Mouse (Mus musculus) left cerebral cortex, postnatal 36 days (tissue): ENCODE data around the gene Clnk. TPM values are rescaled to one million over a fixed set of nuclear protein-coding genes. Genes with fewer than 3 reads are reported as not detected.
"Not testable (repeated sequence)": the region's sequence is repeated elsewhere in the genome, so short reads cannot be mapped to it uniquely, and the experiment has no call there.

ENCODE experiments used
- DNase-seq, 2 experiments: peaks; one replicate each; pipeline ENCODE4 v3.0.0; 2021 to 2022; ENCODE audit warnings: low spot score in 2 of 2, mixed read lengths in 1 of 2
- intact Hi-C: fragments of 180-260 bp; cut with DNase I; formaldehyde crosslinking; loops from one replicate; pipeline ENCODE4 v1.15.1; 2025
- total RNA-seq, 2 experiments: library from RNA; stranded (reverse); gene quantifications; 2 replicates each; pipeline ENCODE4 v1.2.3; 2021

The Clnk gene
- not detected for total RNA-seq

GRCm38 (mm10) chr5:38876622-38877021 is at the start of gene Clnk:
Gene Clnk (minus strand): TSS chr5:38876812.
- DNase-seq, result no peak
- intact Hi-C loops, result no loop called here

GRCm38 (mm10) chr5:38905271-38905670 is 28.7 kb upstream of the Clnk start:
- intact Hi-C loops, result no loop called here
- no peak for DNase-seq

- no peak for DNase-seq
- intact Hi-C loops, result no loop called here
Measured at GRCm38 (mm10) chr5:38904528-38905044, 28.0 kb upstream of the Clnk start.

GRCm38 (mm10) chr5:38902889-38903288 is 26.3 kb upstream of the Clnk start:
- no peak for DNase-seq
- intact Hi-C loops, result no loop called here

GRCm38 (mm10) chr5:38899051-38899450 is 22.4 kb upstream of the Clnk start:
- intact Hi-C loops, result no loop called here
- DNase-seq, result no peak

- DNase-seq, result no peak
- intact Hi-C loops, result loop anchor here (5.0 kb wide), 1 partner anchor 164 kb away; no protein-coding TSS in a partner anchor
Measured at GRCm38 (mm10) chr5:38888646-38889045, 12.0 kb upstream of the Clnk start.

- no peak for DNase-seq
- intact Hi-C loops, result loop anchor here (5.0 kb wide), 1 partner anchor 166 kb away; no protein-coding TSS in a partner anchor
Measured at GRCm38 (mm10) chr5:38886623-38887275, 10.1 kb upstream of the Clnk start.

GRCm38 (mm10) chr5:38882635-38883034 is 6.0 kb upstream of the Clnk start:
- not testable (repeated sequence) for DNase-seq
- intact Hi-C loops, result loop anchor here (5.0 kb wide), 1 partner anchor 760 kb away; no protein-coding TSS in a partner anchor

GRCm38 (mm10) chr5:38881728-38882620 is 5.4 kb upstream of the Clnk start:
- intact Hi-C loops, result loop anchor here (5.0 kb wide), 1 partner anchor 760 kb away; no protein-coding TSS in a partner anchor
- peak in 1 of 2 experiments; percentile 20 for DNase-seq

GRCm38 (mm10) chr5:38881416-38881727 is 4.8 kb upstream of the Clnk start:
- no peak for DNase-seq
- intact Hi-C loops, result loop anchor here (5.0 kb wide), 1 partner anchor 761 kb away; no protein-coding TSS in a partner anchor

- DNase-seq, result no peak
- intact Hi-C loops, result loop anchor here (5.0 kb wide), 1 partner anchor 762 kb away; no protein-coding TSS in a partner anchor
Measured at GRCm38 (mm10) chr5:38879989-38880706, 3.5 kb upstream of the Clnk start.

- DNase-seq, result no peak
- intact Hi-C loops, result no loop called here
Measured at GRCm38 (mm10) chr5:38875403-38875802, 1.2 kb downstream of the Clnk start.

- intact Hi-C loops, result loop anchor here (5.0 kb wide), 1 partner anchor 772 kb away; no protein-coding TSS in a partner anchor
- DNase-seq, result no peak
Measured at GRCm38 (mm10) chr5:38874931-38875330, 1.7 kb downstream of the Clnk start.

- no peak for DNase-seq
- intact Hi-C loops, result loop anchor here (5.0 kb wide), 1 partner anchor 774 kb away; no protein-coding TSS in a partner anchor
Measured at GRCm38 (mm10) chr5:38872906-38873305, 3.7 kb downstream of the Clnk start.

- DNase-seq, result peak; percentile 28 to 35
- intact Hi-C loops, result loop anchor here (5.0 kb wide), 1 partner anchor 776 kb away; no protein-coding TSS in a partner anchor
Measured at GRCm38 (mm10) chr5:38871591-38871990, 5.0 kb downstream of the Clnk start.

- no peak for DNase-seq
- intact Hi-C loops, result loop anchor here (5.0 kb wide), 1 partner anchor 777 kb away; no protein-coding TSS in a partner anchor
Measured at GRCm38 (mm10) chr5:38870485-38870884, 6.1 kb downstream of the Clnk start.

- intact Hi-C loops, result loop anchor here (5.0 kb wide), 1 partner anchor 777 kb away; no protein-coding TSS in a partner anchor
- no peak for DNase-seq
Measured at GRCm38 (mm10) chr5:38869976-38870375, 6.6 kb downstream of the Clnk start.

- intact Hi-C loops, result no loop called here
- no peak for DNase-seq
Measured at GRCm38 (mm10) chr5:38864624-38865023, 12.0 kb downstream of the Clnk start.

GRCm38 (mm10) chr5:38863029-38863428 is 13.6 kb downstream of the Clnk start:
- DNase-seq, result no peak
- intact Hi-C loops, result no loop called here
